Mouse (Mus musculus): ENCODE data around the gene B4galnt3. TPM values are rescaled to one million over a fixed set of nuclear protein-coding genes. Genes with fewer than 3 reads are reported as not detected.

B4galnt3 gene
- polyA plus RNA-seq, 1 experiment from 2014 or later, result 0.11 TPM

GRCm38 (mm10) chr6:120216702-120217101, 77.7 kb downstream of the B4galnt3 start:
- no peak for ATAC-seq
- Histone ChIP-seq H3K27ac (ENCODE audit: low read length) (no peak overlapping the region), H3K36me3 (ENCODE audit: control insufficient read depth, insufficient read depth, low read length) (no peaks in the 10 kb centered on the region), H3K4me3 (ENCODE audit: low read depth, low read length) (no peak overlapping the region), H3K27me3 (ENCODE audit: control insufficient read depth, insufficient read depth, low read depth, low read length) (no peaks in the 10 kb centered on the region), H3K9ac (ENCODE audit: low read depth, low read length) (no peak overlapping the region), H3K4me1 (ENCODE audit: control insufficient read depth, insufficient read depth, low read length) (no peaks in the 10 kb centered on the region), H3K9me3 (replicated peaks; ENCODE audit: control insufficient read depth, low read length, poor library complexity, severe bottlenecking) (no peaks in the 10 kb centered on the region), H3K4me2 (ENCODE audit: low read length) (no peak overlapping the region)
- 82% methylated on average over 1 of the region's 1 CpGs for WGBS

GRCm38 (mm10) chr6:120211536-120211935, 82.8 kb downstream of the B4galnt3 start:
- Histone ChIP-seq H3K9me3 (replicated peaks; ENCODE audit: control insufficient read depth, low read length, poor library complexity, severe bottlenecking) (no peaks in the 10 kb centered on the region), H3K4me1 (ENCODE audit: control insufficient read depth, insufficient read depth, low read length) (no peaks in the 10 kb centered on the region), H3K36me3 (ENCODE audit: control insufficient read depth, insufficient read depth, low read length) (no peaks in the 10 kb centered on the region), H3K27ac (ENCODE audit: low read length) (no peak overlapping the region), H3K27me3 (ENCODE audit: control insufficient read depth, insufficient read depth, low read depth, low read length) (no peaks in the 10 kb centered on the region), H3K9ac (ENCODE audit: low read depth, low read length) (no peak overlapping the region), H3K4me2 (ENCODE audit: low read length) (no peak overlapping the region), H3K4me3 (ENCODE audit: low read depth, low read length) (no peak overlapping the region)
- no peak for ATAC-seq
- WGBS, result 81% methylated on average over 6 of the region's 6 CpGs

- no peaks in the 10 kb centered on the region for H3K27me3 ChIP-seq (ENCODE audit: control insufficient read depth, insufficient read depth, low read depth, low read length)
- no peak overlapping the region for H3K9ac ChIP-seq (ENCODE audit: low read depth, low read length)
- no peak for ATAC-seq
- H3K4me3 ChIP-seq (ENCODE audit: low read depth, low read length), result no peak overlapping the region
- no peak overlapping the region for H3K4me2 ChIP-seq (ENCODE audit: low read length)
- no peaks in the 10 kb centered on the region for H3K9me3 ChIP-seq (replicated peaks; ENCODE audit: control insufficient read depth, low read length, poor library complexity, severe bottlenecking)
- H3K27ac ChIP-seq (ENCODE audit: low read length), result no peak overlapping the region
- H3K4me1 ChIP-seq (ENCODE audit: control insufficient read depth, insufficient read depth, low read length), result no peaks in the 10 kb centered on the region
- 89% methylated on average over 5 of the region's 5 CpGs for WGBS
- no peaks in the 10 kb centered on the region for H3K36me3 ChIP-seq (ENCODE audit: control insufficient read depth, insufficient read depth, low read length)
These were observed 87.8 kb downstream of the B4galnt3 start for GRCm38 (mm10) chr6:120206586-120206985.

- Histone ChIP-seq H3K36me3 (ENCODE audit: control insufficient read depth, insufficient read depth, low read length) (no peaks in the 10 kb centered on the region), H3K27ac (ENCODE audit: low read length) (no peak overlapping the region), H3K9me3 (replicated peaks; ENCODE audit: control insufficient read depth, low read length, poor library complexity, severe bottlenecking) (no peaks in the 10 kb centered on the region), H3K4me3 (ENCODE audit: low read depth, low read length) (no peak overlapping the region), H3K9ac (ENCODE audit: low read depth, low read length) (no peak overlapping the region), H3K4me2 (ENCODE audit: low read length) (no peak overlapping the region), H3K27me3 (ENCODE audit: control insufficient read depth, insufficient read depth, low read depth, low read length) (no peaks in the 10 kb centered on the region), H3K4me1 (ENCODE audit: control insufficient read depth, insufficient read depth, low read length) (no peaks in the 10 kb centered on the region)
- ATAC-seq, result no peak; the same call in 1 of the 2 replicates
- 38% methylated on average over 8 of the region's 8 CpGs for WGBS
These were observed 92.0 kb downstream of the B4galnt3 start for GRCm38 (mm10) chr6:120202406-120202805.

GRCm38 (mm10) chr6:120201956-120202355, 92.4 kb downstream of the B4galnt3 start:
- no peak overlapping the region for H3K4me2 ChIP-seq (ENCODE audit: low read length)
- H3K27ac ChIP-seq (ENCODE audit: low read length), result no peak overlapping the region
- H3K27me3 ChIP-seq (ENCODE audit: control insufficient read depth, insufficient read depth, low read depth, low read length), result no peaks in the 10 kb centered on the region
- 48% methylated on average over 6 of the region's 6 CpGs for WGBS
- no peak overlapping the region for H3K9ac ChIP-seq (ENCODE audit: low read depth, low read length)
- no peaks in the 10 kb centered on the region for H3K9me3 ChIP-seq (replicated peaks; ENCODE audit: control insufficient read depth, low read length, poor library complexity, severe bottlenecking)
- no peak for ATAC-seq
- H3K4me1 ChIP-seq (ENCODE audit: control insufficient read depth, insufficient read depth, low read length), result no peaks in the 10 kb centered on the region
- H3K4me3 ChIP-seq (ENCODE audit: low read depth, low read length), result no peak overlapping the region
- no peaks in the 10 kb centered on the region for H3K36me3 ChIP-seq (ENCODE audit: control insufficient read depth, insufficient read depth, low read length)

GRCm38 (mm10) chr6:120199638-120200394, 94.5 kb downstream of the B4galnt3 start:
- no peak for ATAC-seq

GRCm38 (mm10) chr6:120197964-120198363, 96.4 kb downstream of the B4galnt3 start:
- no peak overlapping the region for H3K27ac ChIP-seq (ENCODE audit: low read length)
- H3K4me2 ChIP-seq (ENCODE audit: low read length), result no peak overlapping the region
- ATAC-seq, result no peak
- no peak overlapping the region for H3K9ac ChIP-seq (ENCODE audit: low read depth, low read length)
- H3K4me3 ChIP-seq (ENCODE audit: low read depth, low read length), result no peak overlapping the region
- H3K27me3 ChIP-seq (ENCODE audit: control insufficient read depth, insufficient read depth, low read depth, low read length), result peaks cover 4% of the 10 kb centered on the region; the same call in 1 of the 2 replicates
- no peaks in the 10 kb centered on the region for H3K9me3 ChIP-seq (replicated peaks; ENCODE audit: control insufficient read depth, low read length, poor library complexity, severe bottlenecking)
- no peaks in the 10 kb centered on the region for H3K36me3 ChIP-seq (ENCODE audit: control insufficient read depth, insufficient read depth, low read length)
- no peaks in the 10 kb centered on the region for H3K4me1 ChIP-seq (ENCODE audit: control insufficient read depth, insufficient read depth, low read length)
- 35% methylated on average over 9 of the region's 9 CpGs for WGBS

More at GRCm38 (mm10) chr6:120199638-120200394, 94.5 kb downstream of the B4galnt3 start:
- Histone ChIP-seq H3K4me2 (ENCODE audit: low read length) (no peak overlapping the region), H3K4me3 (ENCODE audit: low read depth, low read length) (no peak overlapping the region), H3K9me3 (replicated peaks; ENCODE audit: control insufficient read depth, low read length, poor library complexity, severe bottlenecking) (no peaks in the 10 kb centered on the region), H3K4me1 (ENCODE audit: control insufficient read depth, insufficient read depth, low read length) (no peaks in the 10 kb centered on the region), H3K27me3 (ENCODE audit: control insufficient read depth, insufficient read depth, low read depth, low read length) (peaks cover 4% of the 10 kb centered on the region; the same call in 1 of the 2 replicates), H3K9ac (ENCODE audit: low read depth, low read length) (no peak overlapping the region), H3K27ac (ENCODE audit: low read length) (no peak overlapping the region), H3K36me3 (ENCODE audit: control insufficient read depth, insufficient read depth, low read length) (no peaks in the 10 kb centered on the region)
- 21% methylated on average over 10 of the region's 10 CpGs for WGBS

GRCm38 (mm10) chr6:120196837-120197236, 97.5 kb downstream of the B4galnt3 start:
- no peaks in the 10 kb centered on the region for H3K4me1 ChIP-seq (ENCODE audit: control insufficient read depth, insufficient read depth, low read length)
- WGBS, result 30% methylated on average over 2 of the region's 2 CpGs
- no peak overlapping the region for H3K4me2 ChIP-seq (ENCODE audit: low read length)
- no peak for ATAC-seq
- H3K27ac ChIP-seq (ENCODE audit: low read length), result no peak overlapping the region
- H3K9ac ChIP-seq (ENCODE audit: low read depth, low read length), result no peak overlapping the region
- no peaks in the 10 kb centered on the region for H3K9me3 ChIP-seq (replicated peaks; ENCODE audit: control insufficient read depth, low read length, poor library complexity, severe bottlenecking)
- H3K36me3 ChIP-seq (ENCODE audit: control insufficient read depth, insufficient read depth, low read length), result no peaks in the 10 kb centered on the region
- peaks cover 4% of the 10 kb centered on the region; the same call in 1 of the 2 replicates for H3K27me3 ChIP-seq (ENCODE audit: control insufficient read depth, insufficient read depth, low read depth, low read length)
- H3K4me3 ChIP-seq (ENCODE audit: low read depth, low read length), result no peak overlapping the region

- H3K4me2 ChIP-seq (ENCODE audit: low read length), result no peak overlapping the region
- peaks cover 4% of the 10 kb centered on the region; the same call in 1 of the 2 replicates for H3K27me3 ChIP-seq (ENCODE audit: control insufficient read depth, insufficient read depth, low read depth, low read length)
- no peaks in the 10 kb centered on the region for H3K36me3 ChIP-seq (ENCODE audit: control insufficient read depth, insufficient read depth, low read length)
- H3K4me1 ChIP-seq (ENCODE audit: control insufficient read depth, insufficient read depth, low read length), result no peaks in the 10 kb centered on the region
- 22% methylated on average over 7 of the region's 7 CpGs for WGBS
- H3K9ac ChIP-seq (ENCODE audit: low read depth, low read length), result no peak overlapping the region
- H3K27ac ChIP-seq (ENCODE audit: low read length), result no peak overlapping the region
- no peaks in the 10 kb centered on the region for H3K9me3 ChIP-seq (replicated peaks; ENCODE audit: control insufficient read depth, low read length, poor library complexity, severe bottlenecking)
- no peak overlapping the region for H3K4me3 ChIP-seq (ENCODE audit: low read depth, low read length)
- no peak for ATAC-seq
These were observed 99.4 kb downstream of the B4galnt3 start for GRCm38 (mm10) chr6:120194963-120195362.
